Mouse (Mus musculus) myocyte (in vitro differentiated cells): Measurements from ENCODE around the gene Kif26b. TPM values are rescaled to one million over a fixed set of nuclear protein-coding genes. Genes with fewer than 3 reads are reported as not detected.

ENCODE experiments used
- H3K27me3 ChIP-seq: one replicate; pipeline ENCODE4 v1.6.1; 2011; ENCODE audit not compliant: control insufficient read depth, insufficient read depth, insufficient read length
- H3K36me3 ChIP-seq: one replicate; pipeline ENCODE4 v1.6.1; 2011; ENCODE audit not compliant: control insufficient read depth, insufficient read depth
- H3K4me2 ChIP-seq: one replicate; pipeline ENCODE4 v1.6.1; 2011; ENCODE audit warnings: low read depth, control low read depth
- H3K4me3 ChIP-seq: one replicate; pipeline ENCODE4 v1.5.1; 2011; ENCODE audit warnings: mild to moderate bottlenecking, control low read depth, moderate library complexity
- H3K79me2 ChIP-seq: one replicate; pipeline ENCODE4 v1.6.1; 2011; ENCODE audit not compliant: control insufficient read depth, insufficient read depth
- H3ac ChIP-seq: one replicate; pipeline ENCODE4 v1.6.1; 2011; ENCODE audit not compliant: control insufficient read depth, insufficient read length
- CEBPB ChIP-seq: IDR thresholded peaks from 2 replicates; pipeline ENCODE4 v1.6.1; 2011; ENCODE audit warnings: mild to moderate bottlenecking, moderate library complexity; ENCODE audit not compliant: poor library complexity, insufficient read depth, severe bottlenecking
- E2F4 ChIP-seq: IDR thresholded peaks from one replicate; pipeline ENCODE4 v1.6.1; 2011; ENCODE audit warnings: mild to moderate bottlenecking, control low read depth, moderate library complexity; ENCODE audit not compliant: insufficient read depth
- MAX ChIP-seq: IDR thresholded peaks from one replicate; pipeline ENCODE4 v1.6.1; 2011; ENCODE audit warnings: low read depth, mild to moderate bottlenecking, control low read depth
- MYOD1 ChIP-seq, 3 experiments: IDR thresholded peaks; one replicate each; pipeline ENCODE4 v1.6.1; 2011; ENCODE audit warnings: control low read depth in 2 of 3, low read depth in 2 of 3, mild to moderate bottlenecking in 2 of 3, moderate library complexity in 1 of 3; ENCODE audit not compliant: insufficient read length in 2 of 3, control insufficient read depth in 1 of 3
- MYOG ChIP-seq, 3 experiments: IDR thresholded peaks; one replicate each; pipeline ENCODE4 v1.6.1; 2011; ENCODE audit warnings: control low read depth in 2 of 3, low read depth in 2 of 3, mild to moderate bottlenecking in 2 of 3; ENCODE audit not compliant: insufficient read length in 2 of 3, control insufficient read depth in 1 of 3, insufficient read depth in 1 of 3
- POLR2A ChIP-seq: IDR thresholded peaks from one replicate; pipeline ENCODE4 v1.6.1; 2011; ENCODE audit warnings: low read depth, mild to moderate bottlenecking, control low read depth, moderate library complexity; ENCODE audit not compliant: insufficient read length
- POLR2AphosphoS2 ChIP-seq: IDR thresholded peaks from one replicate; pipeline ENCODE4 v1.6.1; 2011; ENCODE audit warnings: low read depth, control low read depth; ENCODE audit not compliant: insufficient read length
- REST ChIP-seq: IDR thresholded peaks from one replicate; pipeline ENCODE4 v1.6.1; 2011; ENCODE audit warnings: mild to moderate bottlenecking, control low read depth, moderate library complexity; ENCODE audit not compliant: insufficient read depth, insufficient read length
- SRF ChIP-seq: IDR thresholded peaks from one replicate; pipeline ENCODE4 v1.6.1; 2011; ENCODE audit warnings: low read depth; ENCODE audit not compliant: control insufficient read depth, insufficient read length
- TCF12 ChIP-seq: IDR thresholded peaks from one replicate; pipeline ENCODE4 v1.6.1; 2011; ENCODE audit warnings: mild to moderate bottlenecking, control low read depth; ENCODE audit not compliant: poor library complexity, insufficient read depth, severe bottlenecking
- TCF3 ChIP-seq: IDR thresholded peaks from one replicate; pipeline ENCODE4 v1.6.1; 2011; ENCODE audit warnings: low read depth, control low read depth; ENCODE audit not compliant: insufficient read length
- USF1 ChIP-seq: IDR thresholded peaks from one replicate; pipeline ENCODE4 v1.6.1; 2011; ENCODE audit warnings: low read depth, mild to moderate bottlenecking, control low read depth, moderate library complexity
- polyA plus RNA-seq: library from polyadenylated mRNA; unstranded; fragments of >200 nt; fragmentation: generic; extraction: Trizol; gene quantifications from one replicate; pipeline ENCODE4 v1.2.1, GENCODE M21; 2012; ENCODE audit warnings: missing spikeins

Gene Kif26b
- polyA plus RNA-seq, 1 experiment, result 5.9 TPM

DNA sequence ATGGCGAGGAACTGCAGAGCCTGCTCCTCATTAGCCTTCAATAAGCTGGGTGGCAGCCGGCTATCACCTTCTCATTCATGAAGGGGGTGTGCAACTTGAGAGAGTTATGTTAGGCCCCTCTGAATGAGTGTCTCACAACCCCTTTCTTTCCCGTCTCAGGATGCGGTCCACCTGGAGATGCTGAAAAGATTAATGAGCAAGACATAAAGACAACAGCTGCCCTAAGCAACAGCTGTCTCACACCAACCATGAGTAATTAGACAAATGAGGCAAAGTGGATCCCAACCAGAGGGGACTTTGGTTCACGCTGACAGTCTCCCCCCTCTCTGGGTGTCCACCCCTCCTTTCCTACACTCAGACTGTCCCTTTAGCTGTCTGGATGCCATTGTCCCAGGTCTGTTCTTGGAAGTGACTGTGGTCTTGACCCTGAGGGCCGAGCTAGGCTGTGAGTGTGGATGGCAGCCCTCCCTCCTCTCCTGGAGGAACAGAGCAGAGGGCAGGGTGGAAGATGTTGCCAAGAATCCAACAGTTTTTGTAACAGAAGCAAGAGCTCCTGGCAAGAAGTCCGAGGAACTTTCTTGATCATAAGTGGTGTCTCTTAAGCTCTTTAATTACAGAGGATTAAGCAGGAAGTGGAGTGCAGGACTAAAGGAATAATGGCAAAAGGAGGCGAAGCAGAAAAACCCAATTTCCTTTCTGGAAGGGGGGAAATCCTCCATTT is 331.9 kb downstream of the Kif26b start:
- TF ChIP-seq MYOD1 (IDR thresholded peaks at IDR 0.05; ENCODE audit: control insufficient read depth in 1 of 3, insufficient read length in 2 of 3, low read depth in 2 of 3), result peak in 1 of 3 experiments; percentile 10
- TF ChIP-seq MYOG (IDR thresholded peaks at IDR 0.05; ENCODE audit: control insufficient read depth in 1 of 3, insufficient read depth in 1 of 3, insufficient read length in 2 of 3, low read depth in 2 of 3), result no peak
- H3ac ChIP-seq, result no peak overlapping the region

DNA sequence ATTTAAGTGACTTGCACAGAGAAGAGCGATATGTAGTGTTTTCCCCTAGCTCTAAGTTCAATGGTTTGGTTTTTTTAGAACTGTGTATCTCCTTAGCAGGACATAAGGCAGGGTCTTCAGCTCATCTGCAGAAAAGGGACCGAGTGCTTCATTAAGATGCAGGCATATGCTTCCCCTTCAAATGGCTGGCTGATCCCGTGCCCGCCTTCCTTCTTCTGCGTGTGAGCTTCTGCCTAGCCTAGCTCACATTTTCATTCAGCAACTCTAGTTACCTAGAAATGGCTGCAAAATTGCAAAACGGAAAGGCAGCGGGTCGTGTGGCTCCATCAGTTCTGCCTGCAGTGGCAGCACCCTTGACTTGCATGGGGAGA is 332.5 kb downstream of the Kif26b start:
- no peaks in the 10 kb centered on the region for H3K79me2 ChIP-seq
- H3K4me2 ChIP-seq, result no peak overlapping the region
- H3K4me3 ChIP-seq, result no peak overlapping the region
- H3ac ChIP-seq, result no peak overlapping the region
- no peaks in the 10 kb centered on the region for H3K36me3 ChIP-seq
- TF ChIP-seq POLR2AphosphoS2 (no peak), REST (no peak), TCF3 (no peak), MAX (no peak), USF1 (no peak), MYOG (IDR thresholded peaks at IDR 0.05; ENCODE audit: control insufficient read depth in 1 of 3, insufficient read depth in 1 of 3, insufficient read length in 2 of 3, low read depth in 2 of 3) (no peak), POLR2A (no peak), CEBPB (no peak), TCF12 (no peak), E2F4 (no peak), MYOD1 (IDR thresholded peaks at IDR 0.05; ENCODE audit: control insufficient read depth in 1 of 3, insufficient read length in 2 of 3, low read depth in 2 of 3) (no peak), SRF (no peak)
- H3K27me3 ChIP-seq, result no peaks in the 10 kb centered on the region

More for the DNA sequence above, 331.9 kb downstream of the Kif26b start:
- Histone ChIP-seq H3K79me2 (no peaks in the 10 kb centered on the region), H3K36me3 (no peaks in the 10 kb centered on the region), H3K4me2 (no peak overlapping the region), H3K4me3 (no peak overlapping the region), H3K27me3 (no peaks in the 10 kb centered on the region)

DNA sequence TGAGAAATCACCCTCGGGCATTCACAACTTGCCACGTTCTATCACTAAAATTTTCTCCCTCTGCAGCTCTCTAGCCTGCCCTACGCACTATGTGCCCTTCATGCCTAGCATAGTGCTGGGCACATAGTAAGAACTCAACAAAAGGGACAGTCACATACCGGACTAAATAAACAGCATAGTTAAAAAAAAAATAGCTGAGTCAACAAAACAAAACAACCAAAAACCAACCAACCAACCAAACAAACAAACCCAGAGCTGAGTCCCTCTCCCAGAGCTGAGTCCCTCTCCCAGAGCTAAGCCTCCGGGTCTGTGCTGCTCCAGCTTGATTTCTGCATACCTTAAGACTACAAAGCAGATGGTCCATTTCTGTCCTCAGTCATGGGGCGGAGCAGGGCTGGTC is 334.8 kb downstream of the Kif26b start:
- Histone ChIP-seq H3K27me3 (no peaks in the 10 kb centered on the region), H3K79me2 (no peaks in the 10 kb centered on the region), H3K4me3 (no peak overlapping the region), H3K4me2 (no peak overlapping the region), H3K36me3 (no peaks in the 10 kb centered on the region), H3ac (no peak overlapping the region)
- TF ChIP-seq SRF (no peak), TCF3 (no peak), TCF12 (no peak), POLR2AphosphoS2 (no peak), E2F4 (no peak), POLR2A (no peak), MAX (no peak), REST (no peak), MYOG (IDR thresholded peaks at IDR 0.05; ENCODE audit: control insufficient read depth in 1 of 3, insufficient read depth in 1 of 3, insufficient read length in 2 of 3, low read depth in 2 of 3) (no peak), MYOD1 (IDR thresholded peaks at IDR 0.05; ENCODE audit: control insufficient read depth in 1 of 3, insufficient read length in 2 of 3, low read depth in 2 of 3) (no peak), USF1 (no peak), CEBPB (no peak)

DNA sequence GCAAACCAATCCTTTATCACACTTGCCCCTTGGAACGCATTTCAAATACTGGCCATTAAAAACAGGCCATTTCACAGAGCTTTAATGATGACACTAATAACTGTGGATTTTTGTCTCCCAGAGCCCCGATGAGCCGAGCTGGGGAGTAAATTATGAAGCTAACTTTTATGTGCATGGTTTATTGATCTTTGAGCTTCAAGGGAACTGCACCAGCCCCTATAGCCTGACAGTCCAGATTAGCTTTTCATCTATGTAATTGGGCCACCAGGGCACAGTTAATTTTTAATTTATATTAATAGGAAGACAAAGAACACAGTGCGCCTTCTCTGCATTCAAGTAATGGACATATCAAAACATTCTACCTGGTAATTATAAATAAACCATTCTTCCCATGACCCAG is 335.4 kb downstream of the Kif26b start:
- H3K36me3 ChIP-seq, result no peaks in the 10 kb centered on the region
- no peak overlapping the region for H3K4me2 ChIP-seq
- H3ac ChIP-seq, result no peak overlapping the region
- no peaks in the 10 kb centered on the region for H3K27me3 ChIP-seq
- no peak for TF ChIP-seq POLR2A
- TF ChIP-seq E2F4, result no peak
- no peak for TF ChIP-seq POLR2AphosphoS2
- TF ChIP-seq USF1, result no peak
- TF ChIP-seq MYOD1 (IDR thresholded peaks at IDR 0.05; ENCODE audit: control insufficient read depth in 1 of 3, insufficient read length in 2 of 3, low read depth in 2 of 3), result no peak
- no peak for TF ChIP-seq TCF3
- TF ChIP-seq REST, result no peak
- TF ChIP-seq CEBPB, result no peak
- TF ChIP-seq SRF, result no peak
- no peak for TF ChIP-seq MAX
- TF ChIP-seq TCF12, result no peak
- no peak for TF ChIP-seq MYOG (IDR thresholded peaks at IDR 0.05; ENCODE audit: control insufficient read depth in 1 of 3, insufficient read depth in 1 of 3, insufficient read length in 2 of 3, low read depth in 2 of 3)
- H3K4me3 ChIP-seq, result no peak overlapping the region
- H3K79me2 ChIP-seq, result no peaks in the 10 kb centered on the region

DNA sequence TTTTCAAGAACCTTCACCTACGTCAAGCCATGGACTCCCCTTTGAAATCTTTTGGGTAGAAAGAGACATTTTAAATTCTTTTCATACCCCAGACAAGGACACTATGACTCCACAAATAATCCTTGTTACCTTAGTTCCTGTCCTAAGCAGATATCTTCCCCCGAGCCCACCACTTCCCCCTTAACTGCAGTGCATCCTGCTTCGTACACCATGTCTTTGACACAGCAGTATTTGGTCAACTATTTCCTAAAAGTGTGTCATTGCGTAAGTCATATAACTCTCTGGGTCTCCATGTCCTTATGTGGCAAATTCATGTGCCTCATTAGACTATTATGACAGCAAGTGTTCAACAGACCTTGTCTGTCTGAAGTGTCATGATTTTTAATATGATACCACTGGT is 337.8 kb downstream of the Kif26b start:
- H3K4me2 ChIP-seq, result no peak overlapping the region
- TF ChIP-seq TCF12 (no peak), MYOD1 (IDR thresholded peaks at IDR 0.05; ENCODE audit: control insufficient read depth in 1 of 3, insufficient read length in 2 of 3, low read depth in 2 of 3) (no peak), E2F4 (no peak), CEBPB (no peak), POLR2A (no peak), USF1 (no peak), MYOG (IDR thresholded peaks at IDR 0.05; ENCODE audit: control insufficient read depth in 1 of 3, insufficient read depth in 1 of 3, insufficient read length in 2 of 3, low read depth in 2 of 3) (no peak), POLR2AphosphoS2 (no peak), TCF3 (no peak), MAX (no peak), REST (no peak), SRF (no peak)
- H3K36me3 ChIP-seq, result no peaks in the 10 kb centered on the region
- H3K79me2 ChIP-seq, result no peaks in the 10 kb centered on the region
- no peaks in the 10 kb centered on the region for H3K27me3 ChIP-seq
- H3ac ChIP-seq, result no peak overlapping the region
- H3K4me3 ChIP-seq, result no peak overlapping the region
